Mouse (Mus musculus): ENCODE results near the gene Olfr67.
"Not testable (repeated sequence)": the region's sequence is repeated elsewhere in the genome, so short reads cannot be mapped to it uniquely, and the experiment has no call there.

Olfr67 gene

DNA sequence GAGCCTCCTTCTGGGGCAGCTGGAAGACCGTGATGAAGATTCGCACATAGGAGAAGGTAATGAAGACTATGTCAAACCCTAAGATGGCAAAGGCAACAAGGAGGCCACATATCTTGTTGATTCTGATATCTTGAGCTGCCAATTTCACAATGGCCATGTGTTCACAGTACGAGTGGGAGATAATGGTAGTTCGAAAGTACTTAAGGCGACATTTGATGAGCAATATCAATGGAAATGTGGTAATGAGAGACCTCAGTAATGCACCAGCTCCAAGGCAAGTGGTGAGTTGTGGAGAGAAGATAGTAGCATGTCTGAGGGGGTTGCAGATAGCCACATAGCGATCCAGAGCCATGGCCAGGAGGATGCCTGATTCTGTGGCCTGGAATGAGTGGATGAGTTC, 23.9 kb downstream of the Olfr67 start:
- not testable (repeated sequence) for DNase-seq

DNA sequence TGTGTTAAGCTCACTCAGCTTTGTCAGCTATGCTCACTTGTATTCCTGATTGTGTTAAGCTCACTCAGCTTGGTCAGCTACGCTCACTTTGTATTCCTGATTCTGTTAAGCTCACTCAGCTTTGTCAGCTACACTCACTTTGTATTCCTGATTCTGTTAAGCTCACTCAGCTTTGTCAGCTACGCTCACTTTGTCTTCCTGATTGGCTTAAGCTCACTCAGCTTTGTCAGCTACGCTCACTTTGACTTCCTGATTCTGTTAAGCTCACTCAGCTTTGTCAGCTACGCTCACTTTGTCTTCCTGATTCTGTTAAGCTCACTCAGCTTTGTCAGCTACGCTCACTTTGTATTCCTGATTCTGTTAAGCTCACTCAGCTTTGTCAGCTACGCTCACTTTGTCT, 29.4 kb downstream of the Olfr67 start:
- not testable (repeated sequence) for DNase-seq

DNA sequence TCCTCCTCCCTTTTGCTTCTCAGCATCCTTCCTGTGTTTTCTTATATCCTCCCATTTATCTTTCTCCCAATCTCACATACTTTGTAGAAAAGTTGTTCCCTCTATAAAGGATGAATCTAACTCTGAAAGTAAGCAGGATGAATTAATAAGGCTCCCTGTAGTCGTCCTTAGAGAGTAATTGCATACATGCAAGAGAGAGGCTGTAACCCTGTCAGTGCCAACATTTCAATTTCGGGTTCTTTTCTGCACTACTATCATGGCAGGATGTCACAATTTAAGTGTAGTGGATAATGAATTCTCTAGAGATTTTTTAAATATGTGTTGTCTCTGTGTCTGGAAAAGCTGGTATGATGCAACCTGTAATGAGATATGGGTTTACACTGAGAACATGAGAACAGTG, 34.4 kb downstream of the Olfr67 start, which contains the start of gene Olfr630:
TSS of gene Olfr630 (minus strand) at position 101 of the 400 bp plus-strand sequence.
- no peak for DNase-seq

DNA sequence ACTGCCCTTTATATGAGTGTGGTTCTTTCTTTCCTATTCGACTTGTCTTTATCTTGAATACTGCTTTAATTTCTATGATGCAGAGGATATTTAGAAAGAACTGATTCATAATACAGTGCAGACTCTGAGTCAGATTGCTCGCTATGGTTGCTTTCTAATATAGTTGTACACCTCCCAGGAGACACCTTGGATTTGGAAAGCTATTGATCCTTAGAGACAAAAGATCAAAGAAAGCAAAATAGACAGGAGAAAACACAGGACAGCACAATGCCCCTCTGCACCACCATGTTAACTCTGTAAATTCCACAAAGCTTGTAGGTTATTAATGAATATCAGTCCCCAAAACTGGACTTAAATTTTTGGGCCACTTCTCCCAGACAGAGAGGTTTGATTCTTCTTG, 46.8 kb downstream of the Olfr67 start, which contains the start of gene Olfr629:
TSS of gene Olfr629 (minus strand) at position 101 of the 400 bp plus-strand sequence.
- no peak for DNase-seq
